Mouse (Mus musculus) midbrain, embryonic 13.5 days (tissue): ENCODE measurements around the gene Tdpoz3. TPM values are rescaled to one million over a fixed set of nuclear protein-coding genes. Genes with fewer than 3 reads are reported as not detected.
"Not testable (repeated sequence)": the region's sequence is repeated elsewhere in the genome, so short reads cannot be mapped to it uniquely, and the experiment has no call there.

Experiments
- ATAC-seq: fragments of 200-750 bp; cut with Nextera tagmentation; 2 replicates; pipeline ENCODE4 v1.8.0; 2017; ENCODE audit warnings: mild to moderate bottlenecking, moderate TSS enrichment, moderate library complexity
- H3K27ac ChIP-seq: fragments of 300-500 bp; sonication (generic); 2 replicates; pipeline ENCODE4 v1.5.1; 2015; ENCODE audit warnings: inconsistent platforms, mild to moderate bottlenecking, moderate library complexity
- H3K27me3 ChIP-seq: fragments of 300-500 bp; sonication (generic); 2 replicates; pipeline ENCODE4 v1.6.1; 2015; ENCODE audit warnings: mild to moderate bottlenecking, inconsistent platforms
- H3K36me3 ChIP-seq: fragments of 300-500 bp; sonication (generic); 2 replicates; pipeline ENCODE4 v1.6.1; 2015; ENCODE audit warnings: mild to moderate bottlenecking, inconsistent platforms
- H3K4me1 ChIP-seq: fragments of 300-500 bp; sonication (generic); replicated peaks from 2 replicates; pipeline ENCODE4 v1.6.1; 2015; ENCODE audit warnings: inconsistent platforms
- H3K4me2 ChIP-seq: fragments of 300-500 bp; sonication (generic); replicated peaks from 2 replicates; pipeline ENCODE4 v1.6.1; 2015; ENCODE audit warnings: moderate library complexity, mild to moderate bottlenecking, inconsistent platforms
- H3K4me3 ChIP-seq: fragments of 300-500 bp; sonication (generic); replicated peaks from 2 replicates; pipeline ENCODE4 v1.5.1; 2015; ENCODE audit warnings: mild to moderate bottlenecking, inconsistent platforms
- H3K9ac ChIP-seq: fragments of 300-500 bp; sonication (generic); replicated peaks from 2 replicates; pipeline ENCODE4 v1.6.1; 2015; ENCODE audit warnings: mild to moderate bottlenecking, inconsistent platforms
- H3K9me3 ChIP-seq: fragments of 300-500 bp; sonication (generic); 2 replicates; pipeline ENCODE4 v1.6.1; 2016; ENCODE audit warnings: mild to moderate bottlenecking, inconsistent platforms
- WGBS: fragments of 180-500 bp; shearing (Covaris S2); methylation state at CpG from one replicate; pipeline ENCODE4 v1.1.7; 2015; 5-methylcytosine and 5-hydroxymethylcytosine counted together
- polyA plus RNA-seq: library from polyadenylated mRNA; unstranded; fragments of >200 nt; fragmentation: Nextera tagmentation; extraction: Ambion mirVana; gene quantifications from 2 replicates; pipeline ENCODE4 v1.2.1, GENCODE M21; 2015

Gene Tdpoz3
- polyA plus RNA-seq: not detected in 2 replicates

GRCm38 (mm10) chr3:93825720-93826119, at the start of gene Tdpoz3:
TSS of gene Tdpoz3 (plus strand) at chr3:93826020.
- not testable (repeated sequence) for H3K4me1 ChIP-seq, H3K9me3 ChIP-seq, H3K4me3 ChIP-seq, ATAC-seq, H3K9ac ChIP-seq, H3K4me2 ChIP-seq, H3K36me3 ChIP-seq, H3K27ac ChIP-seq, H3K27me3 ChIP-seq
- 78% methylated on average over 1 of the region's 1 CpGs for WGBS

GRCm38 (mm10) chr3:93796098-93796497, 29.7 kb upstream of the Tdpoz3 start, which contains the start of gene Tdpoz4:
TSS of gene Tdpoz4 (plus strand) at chr3:93796398.
- H3K27ac ChIP-seq, H3K9me3 ChIP-seq, ATAC-seq, H3K36me3 ChIP-seq, H3K9ac ChIP-seq, H3K4me3 ChIP-seq, H3K27me3 ChIP-seq, H3K4me2 ChIP-seq, H3K4me1 ChIP-seq: not testable (repeated sequence)

GRCm38 (mm10) chr3:93813341-93813740, 12.5 kb upstream of the Tdpoz3 start:
- H3K36me3 ChIP-seq, H3K27me3 ChIP-seq, H3K9ac ChIP-seq, ATAC-seq, H3K4me1 ChIP-seq, H3K4me3 ChIP-seq, H3K27ac ChIP-seq, H3K9me3 ChIP-seq, H3K4me2 ChIP-seq: not testable (repeated sequence)

DNA sequence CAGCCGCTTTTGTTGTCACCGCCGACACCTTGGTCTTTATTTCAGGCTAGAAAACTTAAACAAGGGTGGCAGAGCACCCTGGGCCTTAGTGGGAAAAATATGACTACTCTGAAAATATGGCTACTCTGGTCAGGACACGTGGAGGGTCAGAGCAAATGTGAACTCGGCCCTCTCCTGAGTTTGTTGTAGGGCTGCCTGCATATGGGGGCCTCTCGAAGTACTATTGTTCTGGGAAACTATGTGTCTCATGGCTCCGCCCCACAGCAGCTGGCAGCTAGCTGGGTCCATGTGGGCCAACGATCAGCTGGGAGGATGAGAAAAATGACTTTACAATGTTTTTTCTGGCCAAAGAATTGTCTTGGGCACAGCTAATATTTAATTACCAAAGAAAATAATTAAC, 33.1 kb downstream of the Tdpoz3 start:
- not testable (repeated sequence) for ATAC-seq, H3K36me3 ChIP-seq, H3K9ac ChIP-seq, H3K27ac ChIP-seq, H3K9me3 ChIP-seq, H3K4me1 ChIP-seq, H3K27me3 ChIP-seq, H3K4me2 ChIP-seq, H3K4me3 ChIP-seq
- 74% methylated on average over 8 of the region's 8 CpGs for WGBS

- WGBS: 86% methylated on average over 8 of the region's 8 CpGs
- H3K9me3 ChIP-seq, H3K27me3 ChIP-seq, H3K27ac ChIP-seq, H3K4me3 ChIP-seq, H3K4me2 ChIP-seq, H3K4me1 ChIP-seq, H3K9ac ChIP-seq, ATAC-seq, H3K36me3 ChIP-seq: not testable (repeated sequence)
These were observed 44.8 kb downstream of the Tdpoz3 start for GRCm38 (mm10) chr3:93870635-93871034.

Other genes with a start within 250 kb of the Tdpoz3 start
- not detected in 2 replicates for gene Tdpoz2, start 173.3 kb upstream of the Tdpoz3 start, polyA plus RNA-seq
- gene Tdpoz1, start 149.7 kb upstream of the Tdpoz3 start, polyA plus RNA-seq: not detected in 2 replicates
- not detected in 2 replicates for gene Gm37596, start 132.9 kb upstream of the Tdpoz3 start, polyA plus RNA-seq
- gene Gm5773, start 53.0 kb upstream of the Tdpoz3 start, polyA plus RNA-seq: not detected in 2 replicates
- gene Tdpoz4, start 29.6 kb upstream of the Tdpoz3 start, polyA plus RNA-seq: not detected in 2 replicates
- gene Gm9117, start 117.5 kb downstream of the Tdpoz3 start, polyA plus RNA-seq: not detected in 2 replicates
- not detected in 2 replicates for gene Tdpoz5, start 135.3 kb downstream of the Tdpoz3 start, polyA plus RNA-seq
- gene Gm9125, start 228.9 kb downstream of the Tdpoz3 start, polyA plus RNA-seq: not detected in 2 replicates
- gene Gm10697, start 246.6 kb downstream of the Tdpoz3 start, polyA plus RNA-seq: not detected in 2 replicates